Mouse (Mus musculus): ENCODE measurements around the gene Cd300lb. TPM values are rescaled to one million over a fixed set of nuclear protein-coding genes. Genes with fewer than 3 reads are reported as not detected.

Cd300lb gene
- polyA plus RNA-seq, 1 experiment: 3.1 TPM

GRCm38 (mm10) chr11:114876621-114877020 lies 57.6 kb downstream of the Cd300lb start:
- TF ChIP-seq POLR2A (IDR thresholded peaks at IDR 0.05; ENCODE audit: low read depth, low read length): no peak
- no peak for TF ChIP-seq CTCF (IDR thresholded peaks at IDR 0.05; ENCODE audit: extremely low read depth, insufficient read depth, insufficient read length, insufficient replicate concordance)
- no peak overlapping the region for H3K4me3 ChIP-seq (ENCODE audit: extremely low read depth, insufficient read depth, insufficient read length)
- H3K4me1 ChIP-seq (ENCODE audit: control insufficient read depth, insufficient read depth, insufficient read length): peaks cover 20% of the 10 kb centered on the region; the same call in 1 of the 2 replicates
- H3K27me3 ChIP-seq (ENCODE audit: control insufficient read depth, insufficient read depth, low read length): no peaks in the 10 kb centered on the region
- WGBS: 76% methylated on average over 2 of the region's 2 CpGs
- H3K27ac ChIP-seq (ENCODE audit: insufficient read depth, low read length): peak overlapping the region; percentile 61; the same call in 1 of the 2 replicates
- no peaks in the 10 kb centered on the region for H3K36me3 ChIP-seq (ENCODE audit: control insufficient read depth, insufficient read depth, low read length)
- no peak for DNase-seq (ENCODE audit: low read depth in 1 of 2, low spot score in 2 of 2)

GRCm38 (mm10) chr11:114876176-114876575 lies 58.0 kb downstream of the Cd300lb start:
- TF ChIP-seq POLR2A (IDR thresholded peaks at IDR 0.05; ENCODE audit: low read depth, low read length) (no peak), CTCF (IDR thresholded peaks at IDR 0.05; ENCODE audit: extremely low read depth, insufficient read depth, insufficient read length, insufficient replicate concordance) (no peak)
- Histone ChIP-seq H3K27me3 (ENCODE audit: control insufficient read depth, insufficient read depth, low read length) (no peaks in the 10 kb centered on the region), H3K4me1 (ENCODE audit: control insufficient read depth, insufficient read depth, insufficient read length) (peaks cover 20% of the 10 kb centered on the region; the same call in 1 of the 2 replicates), H3K4me3 (ENCODE audit: extremely low read depth, insufficient read depth, insufficient read length) (no peak overlapping the region), H3K27ac (ENCODE audit: insufficient read depth, low read length) (peak overlapping the region; percentile 51), H3K36me3 (ENCODE audit: control insufficient read depth, insufficient read depth, low read length) (no peaks in the 10 kb centered on the region)
- DNase-seq (ENCODE audit: low read depth in 1 of 2, low spot score in 2 of 2): no peak
- WGBS: 58% methylated on average over 7 of the region's 7 CpGs

GRCm38 (mm10) chr11:114875301-114875801 lies 58.8 kb downstream of the Cd300lb start:
- Histone ChIP-seq H3K4me3 (ENCODE audit: extremely low read depth, insufficient read depth, insufficient read length) (no peak overlapping the region), H3K4me1 (ENCODE audit: control insufficient read depth, insufficient read depth, insufficient read length) (peaks cover 20% of the 10 kb centered on the region; the same call in 1 of the 2 replicates), H3K27me3 (ENCODE audit: control insufficient read depth, insufficient read depth, low read length) (no peaks in the 10 kb centered on the region), H3K36me3 (ENCODE audit: control insufficient read depth, insufficient read depth, low read length) (no peaks in the 10 kb centered on the region), H3K27ac (ENCODE audit: insufficient read depth, low read length) (peak overlapping the region; percentile 40; the same call in 1 of the 2 replicates)
- TF ChIP-seq POLR2A (IDR thresholded peaks at IDR 0.05; ENCODE audit: low read depth, low read length) (no peak), CTCF (IDR thresholded peaks at IDR 0.05; ENCODE audit: extremely low read depth, insufficient read depth, insufficient read length, insufficient replicate concordance) (no peak)
- no peak for DNase-seq (ENCODE audit: low read depth in 1 of 2, low spot score in 2 of 2)
- WGBS: 37% methylated on average over 9 of the region's 9 CpGs

- DNase-seq (ENCODE audit: low read depth in 1 of 2, low spot score in 2 of 2): no peak
- TF ChIP-seq CTCF (IDR thresholded peaks at IDR 0.05; ENCODE audit: extremely low read depth, insufficient read depth, insufficient read length, insufficient replicate concordance): no peak
- TF ChIP-seq POLR2A (IDR thresholded peaks at IDR 0.05; ENCODE audit: low read depth, low read length): no peak
- Histone ChIP-seq H3K27ac (ENCODE audit: insufficient read depth, low read length) (peak overlapping the region; percentile 70), H3K4me3 (ENCODE audit: extremely low read depth, insufficient read depth, insufficient read length) (no peak overlapping the region), H3K4me1 (ENCODE audit: control insufficient read depth, insufficient read depth, insufficient read length) (peaks cover 20% of the 10 kb centered on the region; the same call in 1 of the 2 replicates), H3K27me3 (ENCODE audit: control insufficient read depth, insufficient read depth, low read length) (no peaks in the 10 kb centered on the region), H3K36me3 (ENCODE audit: control insufficient read depth, insufficient read depth, low read length) (no peaks in the 10 kb centered on the region)
- 84% methylated on average over 9 of the region's 9 CpGs for WGBS
Measured at GRCm38 (mm10) chr11:114874226-114875145, 59.7 kb downstream of the Cd300lb start.

- WGBS: 18% methylated on average over 6 of the region's 6 CpGs
- Histone ChIP-seq H3K4me3 (ENCODE audit: extremely low read depth, insufficient read depth, insufficient read length) (no peak overlapping the region), H3K27ac (ENCODE audit: insufficient read depth, low read length) (peak overlapping the region; percentile 70), H3K4me1 (ENCODE audit: control insufficient read depth, insufficient read depth, insufficient read length) (peaks cover 20% of the 10 kb centered on the region; the same call in 1 of the 2 replicates), H3K36me3 (ENCODE audit: control insufficient read depth, insufficient read depth, low read length) (no peaks in the 10 kb centered on the region), H3K27me3 (ENCODE audit: control insufficient read depth, insufficient read depth, low read length) (no peaks in the 10 kb centered on the region)
- no peak for TF ChIP-seq CTCF (IDR thresholded peaks at IDR 0.05; ENCODE audit: extremely low read depth, insufficient read depth, insufficient read length, insufficient replicate concordance)
- no peak for TF ChIP-seq POLR2A (IDR thresholded peaks at IDR 0.05; ENCODE audit: low read depth, low read length)
- DNase-seq (ENCODE audit: low read depth in 1 of 2, low spot score in 2 of 2): peak in 1 of 2 experiments; percentile 40
Measured at GRCm38 (mm10) chr11:114873022-114873817, 61.0 kb downstream of the Cd300lb start.

Other genes starting within 250 kb of the Cd300lb start
- 0.39 and 0.66 TPM in 2 replicates for gene Dnaic2, start 207.0 kb downstream of the Cd300lb start, polyA plus RNA-seq (2012; rRNA removed)
- gene Kif19a, start 169.0 kb downstream of the Cd300lb start, polyA plus RNA-seq (2012; rRNA removed): 3.3 and 3.8 TPM in 2 replicates
- gene Btbd17, start 138.4 kb downstream of the Cd300lb start, polyA plus RNA-seq (2012; rRNA removed): 0.14 and 0.18 TPM in 2 replicates
- not detected in 2 replicates for gene Gpr142, start 135.5 kb downstream of the Cd300lb start, polyA plus RNA-seq (2012; rRNA removed)
- 9.3 and 9.5 TPM in 2 replicates for gene Gprc5c, start 83.2 kb downstream of the Cd300lb start, polyA plus RNA-seq (2012; rRNA removed)
- 11.6 and 12.5 TPM in 2 replicates for gene Cd300a, start 44.3 kb downstream of the Cd300lb start, polyA plus RNA-seq (2012; rRNA removed)
- gene Cd300c, start 34.8 kb upstream of the Cd300lb start, polyA plus RNA-seq (2012; rRNA removed): 5.8 and 10.8 TPM in 2 replicates
- 3.3 and 5.5 TPM in 2 replicates for gene Cd300ld, start 55.5 kb upstream of the Cd300lb start, polyA plus RNA-seq (2012; rRNA removed)
- gene Cd300c2, start 67.5 kb upstream of the Cd300lb start, polyA plus RNA-seq (2012; rRNA removed): 26.0 and 32.8 TPM in 2 replicates
- 0.20 and 0.27 TPM in 2 replicates for gene Cd300ld2, start 81.8 kb upstream of the Cd300lb start, polyA plus RNA-seq (2012; rRNA removed)
- gene Cd300ld4, start 92.6 kb upstream of the Cd300lb start, polyA plus RNA-seq (2012; rRNA removed): 0.93 and 1.3 TPM in 2 replicates
- 2.3 and 5.5 TPM in 2 replicates for gene Cd300ld5, start 103.4 kb upstream of the Cd300lb start, polyA plus RNA-seq (2012; rRNA removed)
- 13.1 and 29.1 TPM in 2 replicates for gene Cd300ld3, start 114.0 kb upstream of the Cd300lb start, polyA plus RNA-seq (2012; rRNA removed)
- 4.6 and 4.7 TPM in 2 replicates for gene Cd300e, start 127.8 kb upstream of the Cd300lb start, polyA plus RNA-seq (2012; rRNA removed)
- gene Rab37, start 157.0 kb upstream of the Cd300lb start, polyA plus RNA-seq (2012; rRNA removed): 7.8 and 7.9 TPM in 2 replicates
- 24.7 and 31.4 TPM in 2 replicates for gene Cd300lf, start 199.6 kb upstream of the Cd300lb start, polyA plus RNA-seq (2012; rRNA removed)
- gene Slc9a3r1, start 229.0 kb upstream of the Cd300lb start, polyA plus RNA-seq (2012; rRNA removed): 51.5 and 63.7 TPM in 2 replicates